Mouse (Mus musculus) hindbrain, embryonic 14.5 days (tissue): ENCODE results near the gene Fxyd7. TPM values are rescaled to one million over a fixed set of nuclear protein-coding genes. Genes with fewer than 3 reads are reported as not detected.
A peak's percentile ranks its signal among the peaks of the same experiment; 100 is the strongest.

Experiments used
- ATAC-seq: fragments of 200-750 bp; cut with Nextera tagmentation; 2 replicates; pipeline ENCODE4 v1.8.0; 2017; ENCODE audit warnings: moderate number of reproducible peaks, mild to moderate bottlenecking, moderate TSS enrichment, moderate library complexity; ENCODE audit not compliant: low FRiP score
- DNase-seq: peaks from one replicate; pipeline ENCODE4 v3.0.0-alpha.2; 2015; ENCODE audit warnings: low spot score
- H3K27ac ChIP-seq: fragments of 300-500 bp; sonication (generic); 2 replicates; pipeline ENCODE4 v1.5.1; 2014; ENCODE audit warnings: mild to moderate bottlenecking, moderate library complexity
- H3K27me3 ChIP-seq: fragments of 300-500 bp; sonication (generic); 2 replicates; pipeline ENCODE4 v1.6.1; 2014; ENCODE audit warnings: mild to moderate bottlenecking, low read length, mixed read lengths; ENCODE audit not compliant: control insufficient read depth, insufficient read depth
- H3K36me3 ChIP-seq: fragments of 300-500 bp; sonication (generic); replicated peaks from 2 replicates; pipeline ENCODE4 v1.6.1; 2014; ENCODE audit not compliant: control insufficient read depth, insufficient read depth
- H3K4me1 ChIP-seq: fragments of 300-500 bp; sonication (generic); replicated peaks from 2 replicates; pipeline ENCODE4 v1.6.1; 2014; ENCODE audit warnings: antibody characterized with exemption, low read length, mixed read lengths; ENCODE audit not compliant: control insufficient read depth, insufficient read depth
- H3K4me2 ChIP-seq: fragments of 300-500 bp; sonication (generic); replicated peaks from 2 replicates; pipeline ENCODE4 v1.6.1; 2014; ENCODE audit warnings: mild to moderate bottlenecking, moderate library complexity
- H3K4me3 ChIP-seq: fragments of 300-500 bp; sonication (generic); replicated peaks from 2 replicates; pipeline ENCODE4 v1.5.1; 2014; ENCODE audit warnings: mild to moderate bottlenecking, low read length
- H3K9ac ChIP-seq: fragments of 300-500 bp; sonication (generic); 2 replicates; pipeline ENCODE4 v1.6.1; 2014
- H3K9me3 ChIP-seq: fragments of 300-500 bp; sonication (generic); 2 replicates; pipeline ENCODE4 v1.6.1; 2016; ENCODE audit warnings: low read length; ENCODE audit not compliant: control insufficient read depth
- WGBS: fragments of 180-500 bp; shearing (Covaris S2); extraction: QIAGEN DNeasy Blood & Tissue Kit; methylation state at CpG from one replicate; pipeline ENCODE4 v1.1.7; 2014; 5-methylcytosine and 5-hydroxymethylcytosine counted together
- polyA plus RNA-seq: library from polyadenylated mRNA; unstranded; fragments of >200 nt; fragmentation: Nextera tagmentation; extraction: Ambion mirVana; gene quantifications from 2 replicates; pipeline ENCODE4 v1.2.1, GENCODE M21; 2014

Fxyd7 gene
- polyA plus RNA-seq, 1 experiment from 2014 or later = 236 TPM

DNA sequence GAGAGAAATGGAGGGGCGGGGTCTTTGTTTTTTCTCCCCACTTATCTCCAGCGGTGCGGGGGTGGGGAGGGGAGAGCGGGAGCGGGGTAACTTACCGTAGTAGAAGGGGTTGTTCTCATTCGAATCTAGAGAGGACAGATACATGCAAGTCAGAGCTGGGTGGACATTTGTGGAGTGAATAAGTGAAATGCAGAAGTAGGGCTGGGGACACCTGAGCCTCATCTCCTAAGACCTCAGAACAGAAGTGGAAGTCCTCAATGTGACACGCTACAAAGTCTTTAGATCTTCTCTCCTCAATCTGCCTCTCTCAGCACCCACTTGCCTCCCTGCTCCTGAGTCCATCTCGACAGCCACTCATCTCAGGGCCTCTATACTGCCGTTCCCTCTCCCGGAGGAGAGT is 16.0 kb downstream of the Fxyd7 start:
- Histone ChIP-seq H3K27ac (no peak overlapping the region), H3K4me2 (no peak overlapping the region), H3K9ac (no peak overlapping the region), H3K27me3 (0 out of 2 replicates have a peak, but pooled peaks cover 2% of the 10 kb centered on the region), H3K4me1 (no peaks in the 10 kb centered on the region), H3K9me3 (no peaks in the 10 kb centered on the region), H3K36me3 (no peaks in the 10 kb centered on the region), H3K4me3 (no peak overlapping the region)
- ATAC-seq = no peak
- 83% methylated on average over 11 of the region's 11 CpGs for WGBS
- no peak for DNase-seq

DNA sequence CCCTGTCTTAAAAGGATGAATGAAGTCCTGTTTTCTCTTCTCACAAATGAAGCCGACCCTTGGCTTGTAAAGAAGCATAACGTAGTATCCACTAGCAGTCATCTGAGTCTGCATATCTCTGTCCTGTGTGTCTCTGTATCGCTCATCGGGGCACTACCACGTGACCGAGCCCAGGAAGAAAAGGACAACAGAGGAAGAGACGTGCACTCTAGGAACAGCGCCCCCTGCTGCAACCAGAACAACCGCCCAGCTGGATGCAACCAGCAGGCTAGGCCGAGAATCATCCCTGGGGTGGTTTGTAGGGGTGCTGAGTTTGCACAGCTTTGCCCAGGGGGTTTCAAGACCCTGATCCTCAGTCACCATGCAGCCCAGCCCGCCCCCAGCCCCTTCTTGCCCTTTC is 16.5 kb downstream of the Fxyd7 start:
- Histone ChIP-seq H3K4me1 (no peaks in the 10 kb centered on the region), H3K4me2 (no peak overlapping the region), H3K27ac (no peak overlapping the region), H3K4me3 (no peak overlapping the region), H3K9me3 (no peaks in the 10 kb centered on the region), H3K27me3 (no peaks in the 10 kb centered on the region), H3K36me3 (no peaks in the 10 kb centered on the region), H3K9ac (no peak overlapping the region)
- ATAC-seq (no peak), DNase-seq (no peak)
- 66% methylated on average over 11 of the region's 11 CpGs for WGBS

DNA sequence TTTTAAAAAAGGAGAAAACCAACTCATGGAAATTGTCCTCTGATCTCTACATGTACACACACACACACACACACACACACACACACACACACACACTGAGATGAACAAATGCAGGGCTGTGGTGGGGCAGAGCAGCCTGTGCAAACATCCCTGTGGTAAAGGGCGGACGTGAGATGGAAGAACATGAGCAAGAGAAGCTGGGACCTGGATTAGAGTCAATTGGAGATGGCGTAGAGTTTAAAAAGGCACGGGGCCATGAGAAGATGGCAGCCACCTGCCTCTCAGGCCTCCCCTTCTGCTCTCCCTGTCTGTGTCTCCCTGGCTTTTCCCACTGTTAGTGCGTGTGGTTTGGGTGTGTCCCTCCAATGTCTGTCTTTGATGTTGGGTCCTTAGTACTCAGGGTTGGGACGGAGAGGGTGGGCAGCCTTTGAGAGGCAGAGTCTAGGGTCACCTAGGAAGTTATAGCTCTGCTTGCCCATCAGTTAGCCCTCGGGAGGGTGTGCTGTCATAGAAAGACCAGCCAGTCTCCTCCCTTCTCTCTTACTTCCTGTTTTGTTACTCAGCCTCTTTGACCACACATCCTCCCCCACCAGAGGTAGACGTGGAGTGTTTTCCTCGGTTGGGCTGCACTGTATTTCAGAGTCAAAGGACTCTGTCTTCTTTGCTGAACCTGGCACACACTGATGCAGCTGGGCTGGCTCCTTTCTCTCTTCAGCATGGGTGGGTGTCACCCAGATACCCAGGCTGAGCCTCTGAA is 17.7 kb downstream of the Fxyd7 start:
- no peak overlapping the region for H3K9ac ChIP-seq
- H3K27me3 ChIP-seq = no peaks in the 10 kb centered on the region
- DNase-seq = no peak
- 76% methylated on average over 9 of the region's 9 CpGs for WGBS
- no peak overlapping the region for H3K4me3 ChIP-seq
- no peak overlapping the region for H3K4me2 ChIP-seq
- H3K36me3 ChIP-seq = no peaks in the 10 kb centered on the region
- H3K4me1 ChIP-seq = no peaks in the 10 kb centered on the region
- H3K27ac ChIP-seq = no peak overlapping the region
- ATAC-seq = no peak
- no peaks in the 10 kb centered on the region for H3K9me3 ChIP-seq

DNA sequence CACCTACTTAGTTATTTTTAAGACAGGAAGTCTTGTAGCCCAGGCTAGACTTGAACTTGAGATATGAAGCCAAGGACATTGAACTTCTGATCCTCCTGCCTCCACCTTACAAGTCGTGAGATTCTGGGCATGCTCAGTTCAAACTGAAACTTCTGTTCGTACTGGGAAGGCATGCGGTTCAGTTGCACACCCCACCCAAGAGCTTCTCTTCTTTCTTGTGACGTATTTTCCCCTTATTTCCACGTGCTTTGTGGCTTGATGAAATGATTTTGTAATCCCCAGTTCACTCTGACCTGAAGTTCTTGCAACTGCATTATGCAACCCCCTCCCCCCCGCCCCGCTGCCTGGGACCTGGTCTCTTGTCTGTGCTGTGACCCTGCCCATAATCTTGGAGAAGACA is 19.5 kb downstream of the Fxyd7 start:
- WGBS = 84% methylated on average over 7 of the region's 7 CpGs
- ATAC-seq (no peak), DNase-seq (no peak)
- Histone ChIP-seq H3K9me3 (no peaks in the 10 kb centered on the region), H3K27me3 (no peaks in the 10 kb centered on the region), H3K4me2 (no peak overlapping the region), H3K4me1 (no peaks in the 10 kb centered on the region), H3K36me3 (no peaks in the 10 kb centered on the region), H3K9ac (no peak overlapping the region), H3K27ac (no peak overlapping the region), H3K4me3 (no peak overlapping the region)

DNA sequence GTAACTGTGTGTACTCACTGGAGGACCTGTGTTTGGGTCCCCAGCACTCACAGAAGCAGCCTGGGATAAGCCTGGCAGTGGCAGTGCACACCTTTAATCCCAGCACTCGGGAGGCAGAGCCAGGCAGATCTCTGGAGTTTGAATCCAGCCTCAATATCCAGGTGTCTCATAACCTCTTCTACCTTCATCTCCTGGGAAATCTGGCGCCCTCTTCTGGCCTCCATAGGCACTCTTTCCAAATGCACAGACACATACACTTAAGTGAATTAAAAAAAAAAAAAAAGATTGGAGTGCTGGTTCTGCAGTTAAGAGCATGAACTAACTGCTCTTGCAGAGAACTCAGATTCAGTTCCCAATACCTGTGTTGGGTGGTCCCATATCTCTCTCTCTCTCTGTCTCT is 20.6 kb downstream of the Fxyd7 start:
- Histone ChIP-seq H3K27me3 (no peaks in the 10 kb centered on the region), H3K4me3 (no peak overlapping the region), H3K4me2 (no peak overlapping the region), H3K9me3 (no peaks in the 10 kb centered on the region), H3K9ac (no peak overlapping the region), H3K36me3 (no peaks in the 10 kb centered on the region), H3K27ac (no peak overlapping the region), H3K4me1 (no peaks in the 10 kb centered on the region)
- DNase-seq = no peak
- 76% methylated on average over 2 of the region's 2 CpGs for WGBS
- ATAC-seq = no peak

DNA sequence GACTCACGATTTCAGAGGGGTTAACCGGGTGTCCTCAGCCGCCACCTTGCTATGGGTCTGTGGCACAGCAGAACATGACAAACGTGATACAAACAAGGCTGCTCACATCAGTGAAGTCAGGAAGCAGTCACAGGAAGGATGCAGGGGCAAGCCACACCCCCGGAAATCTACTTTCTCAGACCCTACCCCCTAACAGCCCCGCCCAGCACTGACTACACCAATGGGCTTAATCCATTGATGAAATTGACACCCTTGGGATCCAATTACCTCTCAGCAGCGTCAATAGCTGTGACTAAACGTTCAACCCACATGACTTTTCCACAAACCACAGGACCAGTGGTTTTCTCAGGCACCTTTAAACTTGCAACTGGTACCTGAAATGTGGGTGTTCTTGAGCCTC is 22.7 kb downstream of the Fxyd7 start:
- H3K36me3 ChIP-seq = no peaks in the 10 kb centered on the region
- no peak for DNase-seq
- 73% methylated on average over 8 of the region's 8 CpGs for WGBS
- no peak overlapping the region for H3K4me3 ChIP-seq
- H3K4me2 ChIP-seq = no peak overlapping the region
- H3K27ac ChIP-seq = no peak overlapping the region
- H3K9ac ChIP-seq = no peak overlapping the region
- H3K4me1 ChIP-seq = no peaks in the 10 kb centered on the region
- no peak for ATAC-seq
- H3K9me3 ChIP-seq = no peaks in the 10 kb centered on the region
- H3K27me3 ChIP-seq = no peaks in the 10 kb centered on the region

DNA sequence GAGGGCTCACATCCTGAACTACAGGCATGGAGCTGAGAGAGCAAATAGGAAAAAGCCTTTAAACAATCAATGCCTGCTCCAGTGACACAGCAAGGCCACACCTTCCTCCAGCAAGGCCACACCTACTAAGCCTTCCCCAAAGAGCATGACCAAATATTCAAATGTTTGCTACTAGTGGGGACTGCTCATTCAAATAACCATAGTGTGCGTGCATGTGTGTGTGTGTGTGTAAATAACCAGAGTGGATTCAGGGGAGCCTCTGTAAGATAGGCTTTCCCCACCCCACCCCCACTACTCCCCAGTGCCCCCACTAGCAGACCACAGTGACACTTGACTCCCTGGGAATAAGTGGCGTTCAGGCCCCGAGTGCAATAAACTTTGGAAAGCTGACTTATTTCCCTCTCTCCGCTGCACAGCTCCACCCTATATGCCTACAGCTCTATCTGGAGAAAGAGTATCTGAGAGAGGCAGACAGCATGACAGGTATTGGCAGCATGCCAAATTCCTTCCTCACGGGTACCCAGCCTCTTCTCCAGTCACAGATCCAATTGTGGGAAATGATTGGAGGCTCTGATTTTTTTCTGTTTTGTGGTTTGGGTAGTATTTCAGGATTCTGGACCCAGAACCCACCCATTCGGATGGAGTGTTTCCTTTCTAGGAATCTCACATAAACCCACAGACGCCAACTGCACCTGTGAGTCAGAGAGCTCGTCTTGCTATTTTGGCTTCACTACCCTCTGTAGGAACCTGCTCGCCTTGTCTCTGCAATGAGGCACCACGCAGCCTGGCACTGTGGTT is 34.0 kb downstream of the Fxyd7 start:
- Histone ChIP-seq H3K9ac (no peak overlapping the region), H3K4me1 (no peaks in the 10 kb centered on the region), H3K4me3 (no peak overlapping the region), H3K27ac (no peak overlapping the region), H3K9me3 (no peaks in the 10 kb centered on the region), H3K27me3 (no peaks in the 10 kb centered on the region), H3K4me2 (no peak overlapping the region), H3K36me3 (no peaks in the 10 kb centered on the region)
- DNase-seq (peak; percentile 64), ATAC-seq (peak; percentile 21; the same call in 1 of the 2 replicates)
- WGBS = 57% methylated on average over 10 of the region's 10 CpGs

DNA sequence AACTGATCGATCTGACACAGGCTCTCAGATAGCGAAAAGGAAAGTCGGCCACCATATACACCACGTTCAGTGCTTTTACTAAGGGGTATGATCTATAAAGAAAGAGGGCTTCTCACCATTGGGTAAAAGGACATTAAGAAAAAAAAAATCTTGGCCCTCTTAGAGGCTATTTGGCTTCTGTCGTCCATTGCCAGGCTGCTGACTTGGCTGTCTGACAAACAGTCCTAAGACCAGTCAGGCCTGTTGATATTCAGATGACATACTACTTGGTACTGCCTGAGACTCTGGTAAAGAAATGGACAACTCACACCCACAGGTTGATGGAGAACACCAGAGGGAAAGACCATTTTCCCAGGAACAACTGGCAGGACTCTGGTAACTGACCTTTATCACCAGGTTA is 38.3 kb downstream of the Fxyd7 start:
- Histone ChIP-seq H3K27ac (no peak overlapping the region), H3K4me1 (no peaks in the 10 kb centered on the region), H3K27me3 (no peaks in the 10 kb centered on the region), H3K9ac (no peak overlapping the region), H3K36me3 (no peaks in the 10 kb centered on the region), H3K4me2 (no peak overlapping the region), H3K4me3 (no peak overlapping the region), H3K9me3 (no peaks in the 10 kb centered on the region)
- ATAC-seq (no peak), DNase-seq (no peak)
- WGBS = 74% methylated on average over 5 of the region's 5 CpGs

DNA sequence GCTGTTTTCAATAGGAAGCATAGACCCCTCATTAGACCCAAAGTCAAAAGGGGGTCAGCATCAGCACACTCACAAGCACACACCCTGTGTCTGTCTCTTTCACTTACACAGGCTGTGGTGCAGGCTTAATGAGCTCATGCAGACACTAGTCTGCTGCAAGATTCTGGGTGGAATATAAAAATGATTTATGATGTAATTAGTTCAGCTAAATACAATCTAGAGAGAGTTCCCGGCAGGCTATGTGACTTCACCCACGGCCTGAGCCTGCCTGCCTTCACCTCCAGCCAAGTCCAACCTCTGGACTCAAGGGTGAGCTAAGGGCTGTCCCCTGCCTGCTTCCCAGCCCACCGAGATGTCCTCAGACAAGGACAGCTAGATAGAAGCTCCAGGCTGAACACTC is 42.4 kb downstream of the Fxyd7 start:
- Histone ChIP-seq H3K4me2 (no peak overlapping the region), H3K9me3 (no peaks in the 10 kb centered on the region), H3K9ac (no peak overlapping the region), H3K36me3 (no peaks in the 10 kb centered on the region), H3K27ac (no peak overlapping the region), H3K4me1 (no peaks in the 10 kb centered on the region), H3K27me3 (no peaks in the 10 kb centered on the region), H3K4me3 (no peak overlapping the region)
- 74% methylated on average over 3 of the region's 3 CpGs for WGBS
- ATAC-seq (peak; percentile 31; the same call in 1 of the 2 replicates), DNase-seq (no peak)
